Mouse (Mus musculus) brain, embryonic 14.5 days (tissue): ENCODE measurements around the gene Bms1. TPM values are rescaled to one million over a fixed set of nuclear protein-coding genes. Genes with fewer than 3 reads are reported as not detected.
A peak's percentile ranks its signal among the peaks of the same experiment; 100 is the strongest.

Experiments used
- DNase-seq: peaks from one replicate; pipeline ENCODE4 v3.0.0-alpha.2; 2011; ENCODE audit warnings: low read depth
- CTCF ChIP-seq: fragments of 200-500 bp; IDR thresholded peaks from 2 replicates; pipeline ENCODE4 v1.5.1; 2012; ENCODE audit warnings: inconsistent platforms, mild to moderate bottlenecking, moderate library complexity, borderline replicate concordance; ENCODE audit not compliant: insufficient read depth, insufficient read length; ENCODE audit errors: extremely low read depth
- POLR2A ChIP-seq: fragments of 200-500 bp; IDR thresholded peaks from 2 replicates; pipeline ENCODE4 v1.6.1; 2012; ENCODE audit warnings: mild to moderate bottlenecking, inconsistent platforms, borderline replicate concordance; ENCODE audit not compliant: poor library complexity, insufficient read depth, insufficient read length, severe bottlenecking; ENCODE audit errors: extremely low read depth
- polyA plus RNA-seq: library from polyadenylated mRNA; depleted of rRNA; stranded (reverse); fragments of >200 nt; gene quantifications from 2 replicates; pipeline ENCODE4 v1.2.3, GENCODE M21; 2012; rRNA removed

The Bms1 gene
- 11.9 and 21.2 TPM in 2 replicates for polyA plus RNA-seq

DNA sequence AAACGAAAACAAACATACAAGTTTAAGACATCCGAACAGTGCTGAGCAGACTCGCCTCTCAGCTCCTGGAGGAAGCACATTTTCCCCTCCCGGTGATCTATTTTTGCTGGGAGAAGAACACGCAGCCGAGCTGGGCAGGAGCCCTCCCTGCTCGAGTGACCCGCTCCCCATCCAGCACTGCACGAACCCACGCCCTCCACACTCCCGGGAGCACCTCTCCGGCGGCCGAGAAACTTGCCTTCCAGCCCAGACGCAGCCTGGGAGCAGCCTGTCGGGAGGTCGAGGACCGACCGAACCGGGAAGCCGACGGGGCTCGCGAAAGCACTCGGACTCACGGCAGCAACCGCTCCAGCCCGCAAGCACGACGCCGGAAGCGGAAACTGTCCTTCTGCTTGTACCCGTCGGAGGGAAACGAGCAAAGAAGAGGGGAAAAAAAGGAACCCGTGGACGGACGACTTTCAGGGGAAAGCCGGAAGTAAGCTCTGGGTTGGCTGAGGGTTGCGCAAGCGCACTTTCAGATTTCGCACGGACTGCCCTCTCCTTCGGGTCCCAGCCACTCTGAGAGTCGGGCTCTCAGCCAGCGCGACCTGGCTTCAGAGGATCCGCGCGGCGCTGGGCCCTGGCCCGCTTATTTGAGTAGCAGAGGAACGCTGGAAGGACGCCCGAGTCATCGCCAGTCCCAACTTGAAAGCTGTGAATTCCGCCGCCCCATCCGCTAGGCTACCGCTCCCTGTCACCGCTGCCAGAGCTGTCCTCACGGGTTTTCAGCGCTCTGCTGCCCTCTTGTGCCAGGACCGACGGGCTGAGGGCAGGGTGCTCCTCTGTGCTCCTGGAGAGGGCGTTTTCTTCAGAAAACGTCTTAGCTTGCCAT, at the start of gene Bms1:
TSS of gene Bms1 (minus strand) at position 425 of the 871 bp plus-strand sequence.
- TF ChIP-seq CTCF (peak; percentile 91), POLR2A (peak; percentile 50; the same call in 1 of the 2 replicates)
- peak; percentile 99 for DNase-seq

DNA sequence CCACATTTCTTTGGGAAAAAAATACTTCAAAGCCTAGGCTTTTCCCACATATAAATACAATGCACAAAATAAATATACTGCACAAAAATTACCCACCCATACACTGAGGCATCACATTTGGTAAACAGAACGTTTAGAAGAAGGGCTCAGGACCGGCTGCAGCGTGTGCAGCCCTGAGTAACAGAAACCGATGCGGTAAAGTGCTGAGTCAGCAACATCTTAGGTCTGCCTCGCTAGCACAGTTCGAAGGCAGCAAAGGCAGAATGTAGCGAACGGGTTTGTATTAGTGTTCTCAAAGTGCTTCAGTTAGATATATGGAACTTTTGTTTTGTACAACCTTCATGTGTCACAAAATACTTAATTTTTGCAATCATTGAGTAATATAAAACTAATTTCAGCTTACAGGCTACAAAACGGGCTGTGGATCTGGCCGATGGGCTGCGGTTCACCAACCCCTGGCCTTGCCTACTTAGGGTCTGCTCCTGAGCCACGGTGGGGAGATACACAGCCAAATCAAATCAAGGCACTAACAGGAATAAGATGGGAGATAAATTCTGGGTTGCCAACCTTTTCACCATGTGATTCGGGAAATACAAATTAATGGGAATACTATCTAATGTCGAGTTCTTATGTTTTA, 42.9 kb upstream of the Bms1 start:
- TF ChIP-seq POLR2A (no peak), CTCF (no peak)
- no peak for DNase-seq

DNA sequence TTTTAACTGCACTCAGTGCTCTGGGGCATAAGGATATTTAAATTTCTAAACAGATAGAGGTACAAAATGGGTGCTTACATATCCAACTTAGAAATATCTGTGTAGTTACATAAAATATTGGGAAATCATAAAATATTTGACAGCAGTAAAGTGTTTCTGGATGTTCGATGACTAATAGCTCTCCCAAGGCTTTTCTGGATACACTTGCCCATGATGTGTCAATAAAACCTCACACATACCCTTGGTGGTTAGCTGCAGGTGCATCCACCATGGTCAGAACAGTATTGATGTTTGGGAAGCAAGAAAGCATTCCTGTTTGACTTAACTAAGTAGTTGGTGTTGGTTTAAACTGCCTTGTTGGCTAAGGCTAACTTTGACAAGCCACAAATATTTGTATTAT, 38.5 kb upstream of the Bms1 start:
- no peak for TF ChIP-seq CTCF
- DNase-seq: no peak

DNA sequence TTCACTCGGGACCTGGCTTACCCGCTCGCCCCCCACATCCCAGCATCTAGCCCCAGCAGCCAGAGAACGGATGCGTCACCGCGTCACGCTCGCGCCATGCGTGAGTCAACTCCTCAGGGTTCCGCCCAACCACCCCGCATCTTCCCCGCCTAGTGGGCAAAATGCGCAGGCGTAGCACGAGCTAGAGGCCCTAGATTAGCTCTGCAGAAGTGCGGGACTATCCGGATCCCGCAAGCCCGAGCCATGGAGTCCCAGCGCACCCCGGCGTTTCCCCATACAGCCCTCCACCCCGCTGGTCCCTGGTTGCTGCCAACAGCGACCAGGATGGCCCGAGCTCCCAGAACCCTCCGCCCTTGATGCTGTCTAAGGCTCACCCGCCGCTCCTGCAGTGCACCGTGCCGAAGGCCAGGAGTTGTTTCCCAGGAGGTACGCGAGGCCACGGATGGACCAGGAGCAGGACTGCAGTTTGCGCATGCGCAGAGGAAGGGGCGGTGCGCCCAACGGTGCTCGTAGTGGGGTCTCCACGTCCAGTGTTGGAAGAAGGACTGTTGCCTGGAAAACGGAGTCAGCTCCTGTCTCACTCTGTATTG, 35.9 kb upstream of the Bms1 start, which contains the start of gene Zfp248:
TSS of gene Zfp248 (minus strand) at position 487 of the 590 bp plus-strand sequence.
- TF ChIP-seq CTCF (peak; percentile 66; the same call in 1 of the 2 replicates), POLR2A (peak; percentile 49; the same call in 1 of the 2 replicates)
- DNase-seq: peak; percentile 97

DNA sequence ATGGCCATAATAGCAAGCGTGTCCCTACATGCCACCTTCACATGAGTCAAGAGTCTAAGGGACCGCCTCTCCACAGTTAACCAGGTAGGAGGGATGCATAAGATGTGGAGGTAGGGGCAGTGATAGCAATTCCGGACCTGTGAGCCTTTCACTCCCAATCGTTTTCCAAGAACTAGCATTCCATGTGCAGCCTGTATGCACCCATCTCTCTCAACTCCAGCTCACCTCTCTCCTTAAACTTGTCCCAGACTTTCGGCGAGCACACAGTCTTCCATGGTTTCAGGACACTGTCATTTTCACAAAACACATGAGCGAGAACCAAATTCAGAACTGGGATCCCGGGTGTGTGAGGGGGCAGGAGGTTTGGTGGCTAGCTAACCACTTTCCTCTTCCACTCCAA, 35.2 kb upstream of the Bms1 start:
- no peak for DNase-seq
- TF ChIP-seq CTCF: no peak
- TF ChIP-seq POLR2A: no peak

DNA sequence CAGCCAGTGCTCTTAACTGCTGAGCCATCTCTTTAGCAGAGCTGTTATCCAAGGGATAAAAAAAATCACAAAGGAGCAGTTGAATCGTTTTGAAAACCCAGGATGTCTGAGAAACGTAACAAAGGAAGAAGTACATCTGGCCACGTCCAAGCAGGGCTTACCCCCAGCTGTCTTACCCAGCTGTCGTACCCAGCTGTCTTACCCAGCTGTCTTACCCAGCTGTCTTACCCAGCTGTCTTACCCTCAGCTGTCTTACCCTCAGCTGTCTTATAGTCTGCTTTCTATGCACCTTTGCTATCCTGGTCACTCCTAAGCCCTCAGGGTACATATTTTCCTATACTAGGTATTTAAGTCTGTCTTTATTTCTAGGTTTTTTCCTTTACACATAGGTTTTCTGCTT, 12.2 kb upstream of the Bms1 start:
- TF ChIP-seq CTCF: no peak
- no peak for TF ChIP-seq POLR2A
- DNase-seq: no peak

DNA sequence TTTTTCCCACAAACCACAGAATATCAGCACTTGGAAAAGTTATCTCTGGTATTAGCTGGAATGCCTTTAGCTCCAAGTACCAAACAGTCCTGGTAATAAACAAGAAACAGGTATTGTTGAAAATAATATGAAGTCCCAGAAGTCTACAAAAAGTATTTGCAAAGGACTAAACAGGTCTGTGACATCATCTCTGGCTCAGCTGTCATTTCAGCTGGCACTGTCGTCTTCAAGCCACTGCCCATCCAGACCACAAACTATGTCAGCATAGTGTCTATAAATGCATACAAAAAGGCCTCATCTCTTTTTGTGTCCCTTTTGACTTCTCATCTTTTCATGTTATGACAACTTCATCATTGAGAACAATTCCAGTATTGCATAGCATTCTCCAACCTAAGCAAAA, 7.4 kb upstream of the Bms1 start:
- TF ChIP-seq POLR2A: no peak
- no peak for TF ChIP-seq CTCF
- DNase-seq: no peak

DNA sequence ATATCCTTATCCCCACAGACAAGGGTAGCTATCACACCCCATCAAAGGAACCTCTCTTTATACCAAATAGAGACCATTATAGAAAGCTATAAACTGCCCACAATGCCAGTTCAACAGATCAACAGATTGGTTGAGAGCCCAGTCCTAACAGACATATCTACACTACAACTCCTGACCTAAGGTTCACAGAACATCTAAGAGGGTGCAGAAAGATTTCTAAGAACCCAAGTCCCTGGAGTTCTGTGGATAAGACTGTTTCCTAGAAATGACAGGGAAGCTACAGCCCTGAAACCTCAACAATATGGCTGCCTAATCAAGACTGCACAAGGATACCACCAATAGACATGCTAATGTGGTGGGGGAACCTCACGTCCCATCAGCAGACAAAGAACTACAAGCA, 8.8 kb downstream of the Bms1 start:
- DNase-seq: no peak
- no peak for TF ChIP-seq POLR2A
- no peak for TF ChIP-seq CTCF

DNA sequence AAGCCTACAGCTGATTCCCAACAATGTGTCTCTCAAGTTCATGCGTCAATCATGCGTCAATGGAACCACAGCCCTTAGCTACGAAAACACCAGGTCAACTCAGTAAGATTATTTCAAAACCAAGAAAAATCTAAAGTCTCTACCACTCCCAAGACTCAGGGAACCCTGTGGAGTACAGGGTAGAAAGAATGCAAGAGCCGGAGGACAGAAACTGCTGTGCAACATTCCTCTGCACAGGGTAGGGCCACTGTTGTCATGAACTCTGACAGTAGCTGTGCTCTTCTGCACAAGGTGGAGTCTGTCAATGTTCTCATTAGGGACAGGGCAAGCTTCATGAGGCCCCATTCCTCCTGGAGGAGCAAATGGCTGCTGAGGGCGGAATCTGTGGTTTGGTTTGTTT, 10.8 kb downstream of the Bms1 start:
- no peak for DNase-seq
- no peak for TF ChIP-seq POLR2A
- no peak for TF ChIP-seq CTCF

DNA sequence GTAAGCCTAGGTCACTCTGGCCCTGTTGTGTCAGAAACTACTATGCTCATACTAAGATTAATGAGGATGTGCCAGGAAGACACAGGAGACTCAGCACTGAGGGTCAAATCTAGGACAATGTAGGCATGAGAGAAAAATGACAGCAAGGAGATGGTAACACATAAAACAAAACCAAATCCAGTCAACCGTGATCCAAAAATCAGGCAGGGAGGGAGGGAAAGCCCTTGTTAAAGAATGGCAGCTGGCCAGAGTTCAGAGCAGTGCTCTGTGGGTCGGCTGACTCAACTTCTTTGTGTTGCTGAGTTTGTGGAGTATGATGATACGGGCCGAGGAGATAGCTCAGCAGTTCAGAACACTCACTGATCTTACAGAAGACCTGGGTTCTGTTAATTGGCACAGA, 12.9 kb downstream of the Bms1 start:
- TF ChIP-seq POLR2A: no peak
- no peak for TF ChIP-seq CTCF
- DNase-seq: no peak

DNA sequence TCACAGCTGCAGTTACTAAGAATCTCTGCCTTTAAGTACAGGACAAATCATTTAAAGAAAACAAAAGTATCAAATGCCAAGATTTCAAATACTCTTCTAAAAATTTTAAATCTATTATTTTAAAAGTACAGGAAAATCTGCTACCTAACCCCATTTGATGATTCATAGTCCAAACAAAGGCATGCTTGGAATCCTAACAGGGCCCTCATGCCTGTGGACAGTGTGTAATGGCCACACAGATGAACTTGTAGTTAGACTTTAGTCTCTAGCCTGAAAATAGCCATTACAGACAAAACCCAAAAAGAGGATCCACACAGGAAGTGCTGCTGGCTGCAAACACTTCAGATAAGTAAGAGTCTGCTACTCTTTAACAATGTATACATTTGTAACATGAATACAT, 28.5 kb downstream of the Bms1 start:
- TF ChIP-seq POLR2A: no peak
- TF ChIP-seq CTCF: no peak
- DNase-seq: no peak

DNA sequence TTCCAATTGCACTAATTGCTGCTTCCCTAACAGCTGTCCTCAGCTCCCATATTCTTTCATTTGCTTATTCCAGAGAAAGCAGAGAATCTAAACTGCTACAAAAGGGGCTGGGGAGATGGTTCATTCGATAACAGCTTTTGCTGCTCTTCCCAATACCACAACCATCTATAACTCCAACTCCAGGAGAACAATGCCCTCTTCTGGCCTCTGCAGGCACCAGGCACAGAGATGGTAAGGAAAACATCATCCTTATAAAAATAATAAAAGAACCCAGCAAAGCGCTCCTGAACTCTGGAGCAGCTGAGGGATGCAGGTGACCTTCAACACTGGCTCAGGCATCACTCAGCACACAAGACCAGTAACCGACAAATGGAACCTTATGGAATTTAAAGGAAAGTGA, 33.3 kb downstream of the Bms1 start:
- TF ChIP-seq POLR2A (no peak), CTCF (peak; percentile 11; the same call in 1 of the 2 replicates)
- peak; percentile 8 for DNase-seq

DNA sequence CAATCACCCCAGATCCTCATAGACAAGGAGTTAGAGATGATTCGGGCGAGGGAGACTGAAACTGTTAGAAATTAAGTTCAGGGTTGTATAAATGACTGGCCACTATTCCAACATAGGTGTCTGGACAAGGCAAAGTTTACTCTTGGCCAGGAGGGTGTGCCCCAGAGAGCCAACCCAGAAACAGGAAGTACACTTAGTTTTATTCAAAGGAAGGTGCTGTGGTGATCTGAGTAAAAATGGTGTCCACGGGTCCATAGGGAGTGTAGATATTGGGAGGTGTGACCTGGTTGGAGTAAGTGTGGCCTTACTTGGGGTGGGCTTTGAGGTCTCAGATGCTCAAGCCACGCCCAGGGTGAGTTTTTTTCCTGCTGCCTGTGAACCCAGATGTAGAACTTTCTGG, 38.0 kb downstream of the Bms1 start:
- TF ChIP-seq POLR2A (no peak), CTCF (no peak)
- DNase-seq: no peak
